Mouse (Mus musculus) kidney, postnatal 0 days (tissue): ENCODE measurements around the gene Gm12695. TPM values are rescaled to one million over a fixed set of nuclear protein-coding genes. Genes with fewer than 3 reads are reported as not detected.

Experiments
- ATAC-seq: fragments of 200-750 bp; cut with Nextera tagmentation; replicated peaks from 2 replicates; pipeline ENCODE4 v1.8.0; 2017; ENCODE audit warnings: low read depth, moderate number of reproducible peaks, moderate TSS enrichment, moderate library complexity; ENCODE audit not compliant: low FRiP score
- DNase-seq: peaks from one replicate; pipeline ENCODE4 v3.0.0-alpha.2; 2016; ENCODE audit warnings: low spot score
- H3K27ac ChIP-seq: fragments of 300-500 bp; sonication (generic); 2 replicates; pipeline ENCODE4 v1.5.1; 2014; ENCODE audit warnings: mild to moderate bottlenecking
- H3K27me3 ChIP-seq: fragments of 300-500 bp; sonication (generic); 2 replicates; pipeline ENCODE4 v1.6.1; 2014; ENCODE audit warnings: low read length, mixed read lengths; ENCODE audit not compliant: insufficient read depth
- H3K36me3 ChIP-seq: fragments of 300-500 bp; sonication (generic); 2 replicates; pipeline ENCODE4 v1.6.1; 2014; ENCODE audit warnings: low read length, mixed read lengths; ENCODE audit not compliant: insufficient read depth
- H3K4me1 ChIP-seq: fragments of 300-500 bp; sonication (generic); replicated peaks from 2 replicates; pipeline ENCODE4 v1.6.1; 2014; ENCODE audit warnings: antibody characterized with exemption, low read length, mixed read lengths; ENCODE audit not compliant: insufficient read depth
- H3K4me2 ChIP-seq: fragments of 300-500 bp; sonication (generic); 2 replicates; pipeline ENCODE4 v1.6.1; 2014; ENCODE audit warnings: mild to moderate bottlenecking, low read length, moderate library complexity, mixed read lengths
- H3K4me3 ChIP-seq: fragments of 300-500 bp; sonication (generic); replicated peaks from 2 replicates; pipeline ENCODE4 v1.5.1; 2014; ENCODE audit warnings: low read depth, low read length
- H3K9ac ChIP-seq: fragments of 300-500 bp; sonication (generic); 2 replicates; pipeline ENCODE4 v1.6.1; 2014; ENCODE audit warnings: low read depth, low read length
- H3K9me3 ChIP-seq: fragments of 300-500 bp; sonication (generic); replicated peaks from 2 replicates; pipeline ENCODE4 v1.6.1; 2016; ENCODE audit warnings: low read length, inconsistent platforms, mixed read lengths
- CTCF ChIP-seq: IDR thresholded peaks from 2 replicates; pipeline ENCODE4 v1.5.1; 2016; ENCODE audit warnings: antibody characterized with exemption, low read depth, mild to moderate bottlenecking, moderate library complexity
- WGBS: fragments of 180-500 bp; shearing (Covaris S2); extraction: QIAGEN DNeasy Blood & Tissue Kit; methylation state at CpG from one replicate; pipeline ENCODE4 v1.1.7; 2014; 5-methylcytosine and 5-hydroxymethylcytosine counted together
- polyA plus RNA-seq: library from polyadenylated mRNA; unstranded; fragments of >200 nt; fragmentation: Nextera tagmentation; extraction: Ambion mirVana; gene quantifications from 2 replicates; pipeline ENCODE4 v1.2.1, GENCODE M21; 2015

The Gm12695 gene
- polyA plus RNA-seq, 1 experiment from 2014 or later, result not detected

DNA sequence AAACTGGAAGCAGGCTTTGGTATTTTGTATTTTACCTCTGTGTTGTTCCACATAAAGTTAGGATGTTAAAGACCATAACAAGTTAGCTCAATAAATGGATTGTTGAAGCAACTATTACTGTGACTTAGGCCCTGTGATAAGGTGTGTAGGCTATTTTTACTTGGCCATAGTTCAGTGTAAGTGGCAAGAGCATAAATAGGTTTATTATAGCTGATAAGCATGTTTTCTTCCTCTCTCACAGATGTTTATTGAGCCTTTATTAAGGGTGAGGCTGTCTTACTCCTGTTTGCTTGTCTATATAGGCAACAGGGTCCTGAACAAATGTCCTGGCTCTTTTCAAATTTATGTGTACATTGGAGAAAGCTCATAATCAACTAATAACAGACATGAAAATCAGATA, 104.0 kb downstream of the Gm12695 start:
- Histone ChIP-seq H3K27me3 (no peaks in the 10 kb centered on the region), H3K27ac (no peak overlapping the region), H3K4me3 (no peak overlapping the region), H3K36me3 (no peaks in the 10 kb centered on the region), H3K4me1 (no peaks in the 10 kb centered on the region), H3K9ac (no peak overlapping the region), H3K4me2 (no peak overlapping the region), H3K9me3 (no peaks in the 10 kb centered on the region)
- no peak for TF ChIP-seq CTCF
- ATAC-seq (no peak), DNase-seq (no peak)

DNA sequence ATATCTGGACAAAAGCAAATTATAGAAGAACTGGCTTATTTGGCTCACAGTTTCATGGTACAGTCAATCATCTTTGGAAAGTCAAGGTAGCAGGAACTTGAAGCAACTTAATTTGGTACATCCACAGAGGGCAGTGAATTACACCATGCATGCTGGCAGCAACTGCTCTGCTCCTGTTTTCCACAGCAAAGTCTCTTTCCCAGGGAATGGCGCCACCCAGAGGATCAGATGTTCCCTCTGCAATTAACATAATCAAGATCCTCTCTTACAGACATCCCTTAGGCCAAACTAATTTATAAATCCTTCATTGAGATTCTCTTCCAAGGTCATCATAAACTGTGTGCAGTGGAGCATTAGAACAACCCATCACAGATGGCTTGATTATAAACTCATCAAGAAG, 104.8 kb downstream of the Gm12695 start:
- ATAC-seq, result no peak
- H3K4me2 ChIP-seq, result no peak overlapping the region
- H3K36me3 ChIP-seq, result no peaks in the 10 kb centered on the region
- no peak overlapping the region for H3K9ac ChIP-seq
- no peak overlapping the region for H3K27ac ChIP-seq
- peak; percentile 19 for DNase-seq
- no peaks in the 10 kb centered on the region for H3K9me3 ChIP-seq
- H3K4me1 ChIP-seq, result no peaks in the 10 kb centered on the region
- no peak overlapping the region for H3K4me3 ChIP-seq
- TF ChIP-seq CTCF, result peak; percentile 64
- no peaks in the 10 kb centered on the region for H3K27me3 ChIP-seq
- WGBS, result 25% methylated on average over 1 of the region's 1 CpGs

Other genes starting within 250 kb of the Gm12695 start
- 32.5 and 33.4 TPM in 2 replicates for gene Cyp2j6, start 231.5 kb downstream of the Gm12695 start, polyA plus RNA-seq
- gene Cyp2j9, start 193.6 kb downstream of the Gm12695 start, polyA plus RNA-seq, result 8.9 and 10.1 TPM in 2 replicates
- 72.7 and 90.7 TPM in 2 replicates for gene Cyp2j5, start 121.0 kb downstream of the Gm12695 start, polyA plus RNA-seq